Mouse (Mus musculus): ENCODE measurements around the gene Esyt1. TPM values are rescaled to one million over a fixed set of nuclear protein-coding genes. Genes with fewer than 3 reads are reported as not detected.

Esyt1 gene
- polyA plus RNA-seq, 2 experiments = 7.0 to 10.3 TPM

DNA sequence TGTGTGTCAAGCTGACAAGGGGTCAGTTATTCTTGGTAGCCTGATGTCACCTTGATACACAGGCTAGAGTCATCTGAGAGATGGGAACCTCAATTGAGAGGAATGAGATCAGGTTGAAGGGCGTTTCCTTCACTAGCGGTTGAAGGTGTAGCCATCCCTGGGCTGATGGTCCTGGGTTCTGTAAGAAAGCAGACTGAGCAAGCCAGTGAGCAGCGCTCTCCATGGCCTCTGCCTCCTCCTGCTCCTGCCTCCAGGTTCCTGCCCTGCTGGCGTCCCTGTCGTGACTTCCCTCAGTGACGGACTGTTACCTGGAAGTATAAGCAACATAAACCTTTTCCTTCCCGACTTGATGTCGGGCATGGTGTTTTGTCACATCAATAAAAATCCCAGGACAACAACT, 22.1 kb downstream of the Esyt1 start:
- Histone ChIP-seq H3K27me3 (ENCODE audit: control insufficient read depth, insufficient read depth, low read length) (no peaks in the 10 kb centered on the region), H3K4me2 (ENCODE audit: low read depth) (no peak overlapping the region), H3K36me3 (replicated peaks; ENCODE audit: control insufficient read depth, insufficient read depth, low read depth) (no peaks in the 10 kb centered on the region), H3K9ac (replicated peaks) (no peak overlapping the region), H3K4me3 (ENCODE audit: insufficient read depth in 1 of 2, low read depth in 2 of 2, low read length in 2 of 2) (no peak overlapping the region), H3K4me1 (replicated peaks; ENCODE audit: control insufficient read depth in 2 of 2, insufficient read depth in 2 of 2, low read length in 1 of 2) (peaks cover 10 to 16% of the 10 kb centered on the region in 2 experiments), H3K27ac (no peak overlapping the region), H3K9me3 (ENCODE audit: control insufficient read depth, low read length) (no peaks in the 10 kb centered on the region)
- DNase-seq (ENCODE audit: low read depth in 3 of 3, low spot score in 3 of 3) = no peak
- TF ChIP-seq CTCF (IDR thresholded peaks at IDR 0.05; ENCODE audit: low read depth) (no peak), EP300 (IDR thresholded peaks at IDR 0.05; ENCODE audit: low read depth) (no peak)
- ATAC-seq (ENCODE audit: insufficient read depth) = no peak
- WGBS (ENCODE audit: insufficient replicate concordance) = 77% methylated on average over 8 of the region's 8 CpGs

DNA sequence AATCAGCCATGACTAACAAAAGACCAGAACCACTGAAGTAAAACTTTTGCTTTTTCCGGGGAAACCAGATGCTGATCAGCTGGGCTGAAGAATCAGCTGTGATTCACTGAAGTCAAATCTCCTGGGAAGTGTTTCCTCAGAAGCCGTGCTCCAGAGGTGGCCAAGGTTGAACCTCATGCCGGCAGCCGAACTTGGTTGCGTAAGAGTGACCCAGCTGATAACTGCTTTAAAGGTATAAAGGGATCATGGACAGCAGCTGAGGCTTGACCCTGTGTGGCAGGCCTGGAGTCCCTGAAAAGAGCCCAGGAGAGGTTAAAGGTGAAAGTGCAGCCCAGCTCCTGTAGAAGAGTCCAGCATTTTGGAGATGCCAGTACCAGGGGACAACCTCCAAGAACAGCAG, 23.3 kb downstream of the Esyt1 start:
- Histone ChIP-seq H3K36me3 (replicated peaks; ENCODE audit: control insufficient read depth, insufficient read depth, low read depth) (no peaks in the 10 kb centered on the region), H3K4me1 (replicated peaks; ENCODE audit: control insufficient read depth in 2 of 2, insufficient read depth in 2 of 2, low read length in 1 of 2) (peaks cover 13 to 19% of the 10 kb centered on the region in 2 experiments), H3K9me3 (ENCODE audit: control insufficient read depth, low read length) (no peaks in the 10 kb centered on the region), H3K4me2 (ENCODE audit: low read depth) (no peak overlapping the region), H3K4me3 (ENCODE audit: insufficient read depth in 1 of 2, low read depth in 2 of 2, low read length in 2 of 2) (no peak overlapping the region), H3K27me3 (ENCODE audit: control insufficient read depth, insufficient read depth, low read length) (no peaks in the 10 kb centered on the region), H3K27ac (no peak overlapping the region), H3K9ac (replicated peaks) (no peak overlapping the region)
- TF ChIP-seq EP300 (IDR thresholded peaks at IDR 0.05; ENCODE audit: low read depth) (no peak), CTCF (IDR thresholded peaks at IDR 0.05; ENCODE audit: low read depth) (no peak)
- 63% methylated on average over 5 of the region's 5 CpGs for WGBS (ENCODE audit: insufficient replicate concordance)
- ATAC-seq (ENCODE audit: insufficient read depth) (no peak), DNase-seq (ENCODE audit: low read depth in 3 of 3, low spot score in 3 of 3) (no peak)

DNA sequence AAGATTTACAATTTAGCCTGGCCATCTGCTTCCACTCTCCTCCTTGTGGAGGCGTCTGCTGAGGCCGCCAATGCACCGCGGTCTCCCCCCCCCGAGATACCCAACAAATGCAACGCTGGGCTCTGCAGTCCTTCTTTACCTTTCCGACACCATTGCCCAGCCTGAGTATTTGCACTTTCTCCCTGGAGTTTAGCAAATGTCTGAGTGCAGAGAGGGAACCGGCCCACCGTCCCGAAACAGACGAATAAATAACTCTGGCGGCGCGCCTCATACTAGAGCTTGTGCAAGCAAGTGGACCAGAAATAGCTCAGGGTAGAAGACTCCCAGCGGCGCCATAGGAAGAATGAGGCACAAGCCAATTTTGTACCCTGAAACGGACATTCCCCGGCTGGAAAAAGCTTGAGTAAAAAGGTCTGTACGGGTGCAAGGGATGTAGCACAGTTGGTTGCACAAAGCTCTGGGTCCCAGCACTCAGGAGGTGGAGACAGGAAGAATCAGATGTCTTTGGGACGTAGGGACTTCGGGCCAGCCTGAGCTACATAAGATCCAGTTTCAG, 26.5 kb downstream of the Esyt1 start:
- WGBS (ENCODE audit: insufficient replicate concordance) = under 1% methylated on average over 21 of the region's 21 CpGs
- no peaks in the 10 kb centered on the region for H3K36me3 ChIP-seq (replicated peaks; ENCODE audit: control insufficient read depth, insufficient read depth, low read depth)
- no peaks in the 10 kb centered on the region for H3K9me3 ChIP-seq (ENCODE audit: control insufficient read depth, low read length)

DNA sequence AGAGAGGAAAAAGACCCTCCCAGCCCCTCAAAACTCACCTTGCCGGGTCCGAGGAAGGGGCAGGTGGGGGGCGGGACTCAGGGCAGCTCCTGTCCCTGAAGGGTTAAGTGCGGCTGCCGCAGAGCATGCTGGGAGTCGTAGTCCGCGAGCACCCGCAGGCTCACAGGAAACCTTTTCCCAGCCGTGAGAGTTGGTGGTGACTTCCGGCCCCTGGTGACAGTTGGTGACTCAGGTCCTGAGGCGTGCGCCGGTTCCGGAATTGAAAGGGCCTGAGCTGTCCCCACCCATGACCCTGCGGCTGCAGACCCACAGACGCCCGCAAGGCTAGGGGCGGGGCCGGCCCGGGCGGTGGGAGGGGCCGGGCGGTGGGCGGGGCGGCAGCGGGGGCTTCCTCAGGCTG, 27.1 kb downstream of the Esyt1 start, which contains the start of gene Myl6b:
TSS of gene Myl6b (minus strand) at position 96 of the 400 bp plus-strand sequence.
- peak; percentile 86 for ATAC-seq (ENCODE audit: insufficient read depth)
- Histone ChIP-seq H3K9ac (replicated peaks) (peak within 1 kb of the TSS; percentile 66), H3K27ac (peak within 1 kb of the TSS; percentile 79), H3K4me3 (ENCODE audit: insufficient read depth in 1 of 2, low read depth in 2 of 2, low read length in 2 of 2) (peak within 1 kb of the TSS; percentile 66 to 98), H3K4me1 (replicated peaks; ENCODE audit: control insufficient read depth in 2 of 2, insufficient read depth in 2 of 2, low read length in 1 of 2) (peaks cover 10 to 15% of the 10 kb centered on the region in 2 experiments), H3K36me3 (replicated peaks; ENCODE audit: control insufficient read depth, insufficient read depth, low read depth) (no peaks in the 10 kb centered on the region), H3K27me3 (ENCODE audit: control insufficient read depth, insufficient read depth, low read length) (no peaks in the 10 kb centered on the region), H3K9me3 (ENCODE audit: control insufficient read depth, low read length) (no peaks in the 10 kb centered on the region), H3K4me2 (ENCODE audit: low read depth) (peak within 1 kb of the TSS; percentile 83)
- TF ChIP-seq EP300 (IDR thresholded peaks at IDR 0.05; ENCODE audit: low read depth) (peak; percentile 73), CTCF (IDR thresholded peaks at IDR 0.05; ENCODE audit: low read depth) (no peak)
- under 1% methylated on average over 26 of the region's 27 CpGs for WGBS (ENCODE audit: insufficient replicate concordance)
- DNase-seq (ENCODE audit: low read depth in 3 of 3, low spot score in 3 of 3) = peak; percentile 94 to 95 (median 95)

More for the DNA sequence above, 26.5 kb downstream of the Esyt1 start:
- H3K27ac ChIP-seq = peak overlapping the region; percentile 79
- ATAC-seq (ENCODE audit: insufficient read depth) (peak; percentile 53), DNase-seq (ENCODE audit: low read depth in 3 of 3, low spot score in 3 of 3) (peak in 1 of 3 experiments; percentile 41)
- peak overlapping the region; percentile 66 for H3K9ac ChIP-seq (replicated peaks)
- TF ChIP-seq CTCF (IDR thresholded peaks at IDR 0.05; ENCODE audit: low read depth) = peak; percentile 9; the same call in 1 of the 2 replicates
- TF ChIP-seq EP300 (IDR thresholded peaks at IDR 0.05; ENCODE audit: low read depth) = no peak
- peak overlapping the region; percentile 83 for H3K4me2 ChIP-seq (ENCODE audit: low read depth)
- H3K4me3 ChIP-seq (ENCODE audit: insufficient read depth in 1 of 2, low read depth in 2 of 2, low read length in 2 of 2) = peak overlapping the region; percentile 66 to 98
- H3K27me3 ChIP-seq (ENCODE audit: control insufficient read depth, insufficient read depth, low read length) = no peaks in the 10 kb centered on the region
- H3K4me1 ChIP-seq (replicated peaks; ENCODE audit: control insufficient read depth in 2 of 2, insufficient read depth in 2 of 2, low read length in 1 of 2) = peaks cover 10 to 17% of the 10 kb centered on the region in 2 experiments

DNA sequence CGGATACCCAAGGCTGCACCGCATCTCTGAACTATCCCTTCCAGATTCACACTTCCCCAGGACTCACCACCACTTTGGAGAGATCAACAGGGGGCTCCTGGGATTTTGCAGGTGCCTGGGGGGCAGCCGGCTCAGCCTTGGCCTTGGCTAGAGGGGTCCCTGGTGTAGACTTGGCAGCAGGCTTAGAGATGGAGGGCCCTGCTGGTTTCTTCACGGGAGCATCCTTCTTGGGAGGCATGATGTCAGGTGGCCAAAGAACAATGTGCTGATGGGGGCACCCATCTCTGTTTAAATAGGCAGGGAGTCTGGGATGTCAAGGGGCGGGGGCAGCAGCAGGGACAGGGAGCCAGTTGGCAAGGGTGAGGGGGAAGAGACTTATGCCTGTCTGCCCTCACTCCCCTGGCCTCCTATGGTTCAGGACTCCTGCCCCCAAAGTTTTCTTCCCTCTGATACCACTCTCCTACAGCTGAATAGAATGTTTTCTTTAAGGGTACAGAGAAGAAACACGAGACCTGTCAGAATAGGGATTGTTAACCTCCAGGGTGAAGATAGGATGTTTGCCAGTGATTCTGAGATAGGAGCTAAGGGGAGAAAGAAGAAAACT, 28.4 kb downstream of the Esyt1 start:
- Histone ChIP-seq H3K4me2 (ENCODE audit: low read depth) (no peak overlapping the region), H3K9me3 (ENCODE audit: control insufficient read depth, low read length) (no peaks in the 10 kb centered on the region), H3K27ac (no peak overlapping the region), H3K4me1 (replicated peaks; ENCODE audit: control insufficient read depth in 2 of 2, insufficient read depth in 2 of 2, low read length in 1 of 2) (peaks cover 10 to 20% of the 10 kb centered on the region in 2 experiments), H3K27me3 (ENCODE audit: control insufficient read depth, insufficient read depth, low read length) (no peaks in the 10 kb centered on the region), H3K4me3 (ENCODE audit: insufficient read depth in 1 of 2, low read depth in 2 of 2, low read length in 2 of 2) (no peak overlapping the region), H3K36me3 (replicated peaks; ENCODE audit: control insufficient read depth, insufficient read depth, low read depth) (no peaks in the 10 kb centered on the region), H3K9ac (replicated peaks) (no peak overlapping the region)
- TF ChIP-seq EP300 (IDR thresholded peaks at IDR 0.05; ENCODE audit: low read depth) (no peak), CTCF (IDR thresholded peaks at IDR 0.05; ENCODE audit: low read depth) (no peak)
- DNase-seq (ENCODE audit: low read depth in 3 of 3, low spot score in 3 of 3) = no peak
- ATAC-seq (ENCODE audit: insufficient read depth) = no peak
- WGBS (ENCODE audit: insufficient replicate concordance) = 61% methylated on average over 6 of the region's 6 CpGs

Data from liver, embryonic 14.5 days (tissue).